Mouse (Mus musculus) gastrocnemius, adult 8-10 months (tissue): Measurements from ENCODE around the gene Tuba8. TPM values are rescaled to one million over a fixed set of nuclear protein-coding genes. Genes with fewer than 3 reads are reported as not detected.

Experiments used
- DNase-seq, 2 experiments: peaks; one replicate each; pipeline ENCODE4 v3.0.0; 2022; ENCODE audit warnings: low spot score in 2 of 2
- total RNA-seq, 4 experiments: library from RNA; stranded (reverse); gene quantifications; 2 replicates each; pipeline ENCODE4 v1.2.4; 2022

Gene Tuba8
- total RNA-seq, 4 experiments from 2014 or later = 231 to 245 (median 239) TPM

- DNase-seq = no peak
These were observed 16.2 kb downstream of the Tuba8 start for GRCm38 (mm10) chr6:121226744-121227143.

- no peak for DNase-seq
These were observed 17.9 kb downstream of the Tuba8 start for GRCm38 (mm10) chr6:121228421-121228820.

GRCm38 (mm10) chr6:121232652-121233051 lies 22.2 kb downstream of the Tuba8 start:
- no peak for DNase-seq

GRCm38 (mm10) chr6:121236386-121236785 lies 25.9 kb downstream of the Tuba8 start:
- no peak for DNase-seq

GRCm38 (mm10) chr6:121238209-121238608 lies 27.7 kb downstream of the Tuba8 start:
- DNase-seq = no peak

- no peak for DNase-seq
These were observed 31.3 kb downstream of the Tuba8 start for GRCm38 (mm10) chr6:121241780-121242179.

GRCm38 (mm10) chr6:121243161-121243560 lies 32.7 kb downstream of the Tuba8 start:
- DNase-seq = no peak

GRCm38 (mm10) chr6:121245127-121246036 lies 34.9 kb downstream of the Tuba8 start, which contains the start of gene Usp18:
Gene Usp18 (plus strand): TSS chr6:121245906.
- peak; percentile 91 for DNase-seq

- no peak for DNase-seq
These were observed 35.5 kb downstream of the Tuba8 start for GRCm38 (mm10) chr6:121246037-121246361.

- DNase-seq = no peak
These were observed 39.9 kb downstream of the Tuba8 start for GRCm38 (mm10) chr6:121250406-121250805.

- no peak for DNase-seq
These were observed 40.8 kb downstream of the Tuba8 start for GRCm38 (mm10) chr6:121251256-121251655.

GRCm38 (mm10) chr6:121260548-121260947 lies 50.1 kb downstream of the Tuba8 start:
- DNase-seq = peak; percentile 51 to 56

GRCm38 (mm10) chr6:121261233-121261632 lies 50.7 kb downstream of the Tuba8 start:
- DNase-seq = no peak

- DNase-seq = no peak
These were observed 51.5 kb downstream of the Tuba8 start for GRCm38 (mm10) chr6:121262004-121262403.

GRCm38 (mm10) chr6:121262496-121262895 lies 52.0 kb downstream of the Tuba8 start:
- no peak for DNase-seq

- DNase-seq = no peak
These were observed 59.7 kb downstream of the Tuba8 start for GRCm38 (mm10) chr6:121270156-121270555.

GRCm38 (mm10) chr6:121271707-121272074 lies 61.2 kb downstream of the Tuba8 start:
- no peak for DNase-seq

- DNase-seq = peak; percentile 75 to 82
These were observed 61.7 kb downstream of the Tuba8 start for GRCm38 (mm10) chr6:121272075-121272800.

GRCm38 (mm10) chr6:121274356-121274755 lies 63.9 kb downstream of the Tuba8 start:
- DNase-seq = peak in 1 of 2 experiments; percentile 10
